Mouse (Mus musculus) heart, postnatal 0 days (tissue): Measurements from ENCODE around the gene Oas3.
"Not testable (repeated sequence)": the region's sequence is repeated elsewhere in the genome, so short reads cannot be mapped to it uniquely, and the experiment has no call there.

Experiments used
- CTCF ChIP-seq: IDR thresholded peaks from 2 replicates; pipeline ENCODE4 v1.5.1; 2016; ENCODE audit warnings: antibody characterized with exemption, control low read depth, low read depth
- EP300 ChIP-seq: IDR thresholded peaks from 2 replicates; pipeline ENCODE4 v1.6.1; 2016; ENCODE audit warnings: antibody characterized with exemption, low read depth

GRCm38 (mm10) chr5:120798943-120799342 lies 21.5 kb upstream of the Oas3 start:
- not testable (repeated sequence) for TF ChIP-seq CTCF, EP300
